Mouse (Mus musculus): ENCODE measurements around the gene 1700122O11Rik. TPM values are rescaled to one million over a fixed set of nuclear protein-coding genes. Genes with fewer than 3 reads are reported as not detected.

The 1700122O11Rik gene
- polyA plus RNA-seq, 1 experiment: not detected

GRCm38 (mm10) chr17:48010283-48010682, 27.8 kb downstream of the 1700122O11Rik start:
- TF ChIP-seq CTCF (conservative IDR thresholded peaks at IDR 0.05; ENCODE audit: insufficient read depth, insufficient read length, low read depth, low read length) (no peak), POLR2A (IDR thresholded peaks at IDR 0.05; ENCODE audit: low read depth, low read length) (no peak)
- Histone ChIP-seq H3K36me3 (ENCODE audit: control insufficient read depth, insufficient read depth, low read length) (no peaks in the 10 kb centered on the region), H3K4me1 (ENCODE audit: control insufficient read depth, insufficient read depth, low read length) (no peaks in the 10 kb centered on the region), H3K27me3 (replicated peaks; ENCODE audit: control insufficient read depth, insufficient read depth, low read length) (no peaks in the 10 kb centered on the region), H3K27ac (ENCODE audit: insufficient read depth, low read depth, low read length) (no peak overlapping the region), H3K4me3 (ENCODE audit: insufficient read depth, low read depth, low read length) (no peak overlapping the region)
- no peak for DNase-seq
- WGBS: 78% methylated on average over 11 of the region's 11 CpGs

- TF ChIP-seq POLR2A (IDR thresholded peaks at IDR 0.05; ENCODE audit: low read depth, low read length) (no peak), CTCF (conservative IDR thresholded peaks at IDR 0.05; ENCODE audit: insufficient read depth, insufficient read length, low read depth, low read length) (no peak)
- no peaks in the 10 kb centered on the region for H3K36me3 ChIP-seq (ENCODE audit: control insufficient read depth, insufficient read depth, low read length)
- 74% methylated on average over 4 of the region's 4 CpGs for whole genome bisulfite sequencing
- no peaks in the 10 kb centered on the region for H3K27me3 ChIP-seq (replicated peaks; ENCODE audit: control insufficient read depth, insufficient read depth, low read length)
- no peak overlapping the region for H3K27ac ChIP-seq (ENCODE audit: insufficient read depth, low read depth, low read length)
- no peak for DNase-seq
- H3K4me1 ChIP-seq (ENCODE audit: control insufficient read depth, insufficient read depth, low read length): no peaks in the 10 kb centered on the region
- no peak overlapping the region for H3K4me3 ChIP-seq (ENCODE audit: insufficient read depth, low read depth, low read length)
Observed at GRCm38 (mm10) chr17:48005816-48006215, 32.3 kb downstream of the 1700122O11Rik start.

GRCm38 (mm10) chr17:48005091-48005490, 33.0 kb downstream of the 1700122O11Rik start:
- Histone ChIP-seq H3K4me1 (ENCODE audit: control insufficient read depth, insufficient read depth, low read length) (no peaks in the 10 kb centered on the region), H3K4me3 (ENCODE audit: insufficient read depth, low read depth, low read length) (no peak overlapping the region), H3K27ac (ENCODE audit: insufficient read depth, low read depth, low read length) (peak overlapping the region; percentile 44; the same call in 1 of the 2 replicates), H3K36me3 (ENCODE audit: control insufficient read depth, insufficient read depth, low read length) (no peaks in the 10 kb centered on the region), H3K27me3 (replicated peaks; ENCODE audit: control insufficient read depth, insufficient read depth, low read length) (no peaks in the 10 kb centered on the region)
- DNase-seq: peak; percentile 8
- 52% methylated on average over 8 of the region's 8 CpGs for WGBS
- TF ChIP-seq CTCF (conservative IDR thresholded peaks at IDR 0.05; ENCODE audit: insufficient read depth, insufficient read length, low read depth, low read length) (no peak), POLR2A (IDR thresholded peaks at IDR 0.05; ENCODE audit: low read depth, low read length) (no peak)

GRCm38 (mm10) chr17:48004619-48005018, 33.5 kb downstream of the 1700122O11Rik start:
- no peak for TF ChIP-seq POLR2A (IDR thresholded peaks at IDR 0.05; ENCODE audit: low read depth, low read length)
- TF ChIP-seq CTCF (conservative IDR thresholded peaks at IDR 0.05; ENCODE audit: insufficient read depth, insufficient read length, low read depth, low read length): no peak
- WGBS: 68% methylated on average over 9 of the region's 9 CpGs
- H3K4me3 ChIP-seq (ENCODE audit: insufficient read depth, low read depth, low read length): no peak overlapping the region
- DNase-seq: no peak
- H3K4me1 ChIP-seq (ENCODE audit: control insufficient read depth, insufficient read depth, low read length): no peaks in the 10 kb centered on the region
- H3K27me3 ChIP-seq (replicated peaks; ENCODE audit: control insufficient read depth, insufficient read depth, low read length): no peaks in the 10 kb centered on the region
- H3K27ac ChIP-seq (ENCODE audit: insufficient read depth, low read depth, low read length): peak overlapping the region; percentile 44; the same call in 1 of the 2 replicates
- H3K36me3 ChIP-seq (ENCODE audit: control insufficient read depth, insufficient read depth, low read length): no peaks in the 10 kb centered on the region

GRCm38 (mm10) chr17:48002486-48002885, 35.6 kb downstream of the 1700122O11Rik start:
- H3K36me3 ChIP-seq (ENCODE audit: control insufficient read depth, insufficient read depth, low read length): no peaks in the 10 kb centered on the region
- no peak overlapping the region for H3K4me3 ChIP-seq (ENCODE audit: insufficient read depth, low read depth, low read length)
- DNase-seq: peak; percentile 68
- no peak for TF ChIP-seq CTCF (conservative IDR thresholded peaks at IDR 0.05; ENCODE audit: insufficient read depth, insufficient read length, low read depth, low read length)
- no peak for TF ChIP-seq POLR2A (IDR thresholded peaks at IDR 0.05; ENCODE audit: low read depth, low read length)
- no peaks in the 10 kb centered on the region for H3K27me3 ChIP-seq (replicated peaks; ENCODE audit: control insufficient read depth, insufficient read depth, low read length)
- WGBS: 52% methylated on average over 4 of the region's 4 CpGs
- H3K27ac ChIP-seq (ENCODE audit: insufficient read depth, low read depth, low read length): peak overlapping the region; percentile 72; the same call in 1 of the 2 replicates
- H3K4me1 ChIP-seq (ENCODE audit: control insufficient read depth, insufficient read depth, low read length): no peaks in the 10 kb centered on the region

- TF ChIP-seq POLR2A (IDR thresholded peaks at IDR 0.05; ENCODE audit: low read depth, low read length) (no peak), CTCF (conservative IDR thresholded peaks at IDR 0.05; ENCODE audit: insufficient read depth, insufficient read length, low read depth, low read length) (no peak)
- no peaks in the 10 kb centered on the region for H3K36me3 ChIP-seq (ENCODE audit: control insufficient read depth, insufficient read depth, low read length)
- H3K4me3 ChIP-seq (ENCODE audit: insufficient read depth, low read depth, low read length): peak overlapping the region; percentile 49
- H3K4me1 ChIP-seq (ENCODE audit: control insufficient read depth, insufficient read depth, low read length): no peaks in the 10 kb centered on the region
- DNase-seq: peak; percentile 83
- no peaks in the 10 kb centered on the region for H3K27me3 ChIP-seq (replicated peaks; ENCODE audit: control insufficient read depth, insufficient read depth, low read length)
- WGBS: 7% methylated on average over 21 of the region's 21 CpGs
- peak overlapping the region; percentile 72 for H3K27ac ChIP-seq (ENCODE audit: insufficient read depth, low read depth, low read length)
Observed at GRCm38 (mm10) chr17:48001586-48002361, 36.3 kb downstream of the 1700122O11Rik start.

- Histone ChIP-seq H3K36me3 (ENCODE audit: control insufficient read depth, insufficient read depth, low read length) (no peaks in the 10 kb centered on the region), H3K4me3 (ENCODE audit: insufficient read depth, low read depth, low read length) (no peak overlapping the region), H3K4me1 (ENCODE audit: control insufficient read depth, insufficient read depth, low read length) (no peaks in the 10 kb centered on the region), H3K27me3 (replicated peaks; ENCODE audit: control insufficient read depth, insufficient read depth, low read length) (no peaks in the 10 kb centered on the region), H3K27ac (ENCODE audit: insufficient read depth, low read depth, low read length) (no peak overlapping the region)
- peak; percentile 15 for DNase-seq
- TF ChIP-seq POLR2A (IDR thresholded peaks at IDR 0.05; ENCODE audit: low read depth, low read length) (no peak), CTCF (conservative IDR thresholded peaks at IDR 0.05; ENCODE audit: insufficient read depth, insufficient read length, low read depth, low read length) (no peak)
- 23% methylated on average over 7 of the region's 7 CpGs for WGBS
Observed at GRCm38 (mm10) chr17:48001157-48001556, 36.9 kb downstream of the 1700122O11Rik start.
